ENCODE assay signal across 30 mouse cellular contexts in genomic region chr3:103127721-103128120, GRCm38 (mm10). TPM values are rescaled to one million over a fixed set of nuclear protein-coding genes. Genes with fewer than 3 reads are reported as not detected.
DNase-seq lines count a peak whose midpoint lies in the region; ATAC-seq and TF ChIP-seq lines count a peak whose summit lies in the region.
"Had no signal": no experiment of that assay in that cellular context is flagged by ENCODE, and none has a peak within 500 bp of the region (broad histone marks: within the 10 kb centered on the region; RNA-seq: fewer than 3 reads in every experiment).

No protein-coding gene starts in this region.

- no peaks in the 10 kb centered on the region for H3K9me3 ChIP-seq in liver, embryonic 14.5 days (ENCODE audit: control insufficient read depth, low read length)
- no peaks in the 10 kb centered on the region for H3K9me3 ChIP-seq in liver, embryonic 11.5 days (ENCODE audit: control insufficient read depth, low read length)
- H3K9me3 ChIP-seq in liver, embryonic 15.5 days (replicated peaks) = 0 out of 2 replicates have a peak, but pooled peaks cover 2% of the 10 kb centered on the region
- H3K9me3 ChIP-seq: heart, embryonic 15.5 days; intestine, embryonic 15.5 days; midbrain, embryonic 15.5 days; neural tube, embryonic 12.5 days had no signal

- ATAC-seq in liver, embryonic 14.5 days (ENCODE audit: insufficient read depth) = no peak
- no peak for ATAC-seq in liver, embryonic 11.5 days (replicated peaks; ENCODE audit: low FRiP score)
- ATAC-seq in liver, embryonic 15.5 days (ENCODE audit: insufficient read depth) = no peak
- ATAC-seq: forebrain, embryonic 14.5 days; hindbrain, embryonic 16.5 days; intestine, embryonic 15.5 days; midbrain, embryonic 15.5 days had no signal

- TF ChIP-seq CTCF in heart, adult 2 months (IDR thresholded peaks at IDR 0.05) = no peak
- no peak for TF ChIP-seq CTCF in liver, embryonic 14.5 days (IDR thresholded peaks at IDR 0.05; ENCODE audit: low read depth)

- peaks cover 8% of the 10 kb centered on the region for H3K4me1 ChIP-seq in heart, adult 2 months (ENCODE audit: control insufficient read depth, insufficient read depth, low read length)
- H3K4me1 ChIP-seq in liver, embryonic 14.5 days (replicated peaks; ENCODE audit: control insufficient read depth in 2 of 2, insufficient read depth in 2 of 2, low read length in 1 of 2) = peaks cover 41 to 60% of the 10 kb centered on the region in 2 experiments
- H3K4me1 ChIP-seq in liver, embryonic 11.5 days (replicated peaks; ENCODE audit: control insufficient read depth, insufficient read depth, low read length) = peaks cover 36% of the 10 kb centered on the region
- peaks cover 72% of the 10 kb centered on the region for H3K4me1 ChIP-seq in liver, embryonic 15.5 days (replicated peaks)

- H3K27me3 ChIP-seq in heart, adult 2 months (ENCODE audit: control insufficient read depth, insufficient read depth, low read length) = no peaks in the 10 kb centered on the region
- no peaks in the 10 kb centered on the region for H3K27me3 ChIP-seq in liver, embryonic 14.5 days (ENCODE audit: control insufficient read depth, insufficient read depth, low read length)
- no peaks in the 10 kb centered on the region for H3K27me3 ChIP-seq in liver, embryonic 11.5 days (replicated peaks; ENCODE audit: control insufficient read depth, insufficient read depth, low read length)
- H3K27me3 ChIP-seq in liver, embryonic 15.5 days = no peaks in the 10 kb centered on the region
- H3K27me3 ChIP-seq: heart, embryonic 15.5 days; intestine, embryonic 15.5 days; midbrain, embryonic 15.5 days had no signal

- no peak for TF ChIP-seq POLR2A in heart, adult 2 months (IDR thresholded peaks at IDR 0.05; ENCODE audit: insufficient read depth, low read depth, low read length)

- peak overlapping the region; percentile 31; the same call in 1 of the 2 replicates for H3K27ac ChIP-seq in heart, adult 2 months
- peak overlapping the region; percentile 100 for H3K27ac ChIP-seq in liver, embryonic 14.5 days
- no peak overlapping the region for H3K27ac ChIP-seq in liver, embryonic 11.5 days (ENCODE audit: low read depth, low read length)
- H3K27ac ChIP-seq in liver, embryonic 15.5 days (replicated peaks) = peak overlapping the region; percentile 99
- H3K27ac ChIP-seq: heart, embryonic 15.5 days; intestine, embryonic 15.5 days; midbrain, embryonic 15.5 days; neural tube, embryonic 12.5 days had no signal

- TF ChIP-seq EP300 in heart, adult 2 months (IDR thresholded peaks at IDR 0.05; ENCODE audit: insufficient read depth, low read depth, low read length) = no peak
- no peak for TF ChIP-seq EP300 in liver, embryonic 14.5 days (IDR thresholded peaks at IDR 0.05; ENCODE audit: low read depth)

- 82% methylated on average over 5 of the region's 5 CpGs for WGBS in heart, adult 2 months
- 80% methylated on average over 5 of the region's 5 CpGs for WGBS in liver, embryonic 14.5 days (ENCODE audit: insufficient replicate concordance)
- whole genome bisulfite sequencing in liver, embryonic 11.5 days = 79% methylated on average over 5 of the region's 5 CpGs
- WGBS in liver, embryonic 15.5 days (ENCODE audit: insufficient replicate concordance) = 79% methylated on average over 5 of the region's 5 CpGs

- no peak for DNase-seq in heart, adult 2 months
- DNase-seq in heart, postnatal 25 days (ENCODE audit: low spot score) = no peak
- no peak for DNase-seq in liver, embryonic 14.5 days (ENCODE audit: low read depth in 3 of 3, low spot score in 3 of 3)
- no peak for DNase-seq in liver, embryonic 11.5 days (ENCODE audit: low spot score)
- DNase-seq in left cerebral cortex, postnatal 10 days (ENCODE audit: extremely low spot score in 1 of 2, low spot score in 2 of 2) = no peak
- DNase-seq in MN1 (ENCODE audit: low spot score) = no peak
- DNase-seq: adrenal gland, postnatal 14 days; cerebellum, adult 8-10 months; cerebellum, postnatal 36 days; gastrocnemius, postnatal 10 days; heart, postnatal 4 days; kidney, adult 8-10 months; kidney, postnatal 10 days; lung, embryonic 14.5 days; retina, postnatal 1 day; right cerebral cortex, postnatal 25 days; thymus, adult 2 months; thymus, postnatal 4 days had no signal

- H3K79me2 ChIP-seq in heart, adult 2 months (replicated peaks; ENCODE audit: control insufficient read depth, insufficient read depth, low read length) = no peaks in the 10 kb centered on the region

- H3K4me3 ChIP-seq in heart, adult 2 months = no peak overlapping the region
- H3K4me3 ChIP-seq in liver, embryonic 14.5 days (ENCODE audit: insufficient read depth in 1 of 2, low read depth in 2 of 2, low read length in 2 of 2) = no peak overlapping the region
- no peak overlapping the region for H3K4me3 ChIP-seq in liver, embryonic 11.5 days (ENCODE audit: low read depth, low read length)
- no peak overlapping the region for H3K4me3 ChIP-seq in liver, embryonic 15.5 days (replicated peaks)
- H3K4me3 ChIP-seq: heart, embryonic 15.5 days; intestine, embryonic 15.5 days; midbrain, embryonic 15.5 days; neural tube, embryonic 12.5 days had no signal

- intact Hi-C loops in heart, adult 2 months (cut with DNase I) = no loop called here
- intact Hi-C loops in heart, postnatal 25 days (cut with DNase I) = no loop called here
- intact Hi-C loops in left cerebral cortex, postnatal 10 days (cut with DNase I) = no loop called here

- H3K4me2 ChIP-seq in liver, embryonic 14.5 days (ENCODE audit: low read depth) = no peak overlapping the region; the same call in 1 of the 2 replicates
- no peak overlapping the region for H3K4me2 ChIP-seq in liver, embryonic 11.5 days
- H3K4me2 ChIP-seq in liver, embryonic 15.5 days = no peak overlapping the region
- H3K4me2 ChIP-seq: heart, embryonic 15.5 days; intestine, embryonic 15.5 days; lung, embryonic 14.5 days; midbrain, embryonic 15.5 days; neural tube, embryonic 12.5 days had no signal

- H3K9ac ChIP-seq in heart, adult 2 months (ENCODE audit: low read depth, low read length) = no peak overlapping the region
- peak overlapping the region; percentile 27; the same call in 1 of the 2 replicates for H3K9ac ChIP-seq in liver, embryonic 14.5 days (replicated peaks)
- H3K9ac ChIP-seq in liver, embryonic 11.5 days (ENCODE audit: low read depth, low read length) = no peak overlapping the region
- no peak overlapping the region for H3K9ac ChIP-seq in liver, embryonic 15.5 days
- H3K9ac ChIP-seq: heart, embryonic 15.5 days; intestine, embryonic 15.5 days; lung, embryonic 14.5 days; midbrain, embryonic 15.5 days; neural tube, embryonic 12.5 days had no signal

- no peaks in the 10 kb centered on the region; the same call in 1 of the 2 replicates for H3K36me3 ChIP-seq in heart, adult 2 months (ENCODE audit: control insufficient read depth, insufficient read depth, low read length)
- H3K36me3 ChIP-seq in liver, embryonic 14.5 days (replicated peaks; ENCODE audit: control insufficient read depth, insufficient read depth, low read depth) = peaks cover 15% of the 10 kb centered on the region
- 0 out of 2 replicates have a peak, but pooled peaks cover 3% of the 10 kb centered on the region for H3K36me3 ChIP-seq in liver, embryonic 11.5 days (ENCODE audit: control insufficient read depth, insufficient read depth, low read length)
- H3K36me3 ChIP-seq in liver, embryonic 15.5 days (replicated peaks) = peaks cover 15% of the 10 kb centered on the region
- H3K36me3 ChIP-seq: heart, embryonic 15.5 days; intestine, embryonic 15.5 days; midbrain, embryonic 15.5 days; neural tube, embryonic 12.5 days had no signal

RNA-seq across cellular contexts. Expression of gene Dennd2c, which starts 25.3 kb away (rescaled TPM):
- 1 to 10 TPM; 1.5 to 1.8 TPM for total RNA-seq in heart, adult 2 months (2021)
- polyA plus RNA-seq in heart, adult 2 months (2012; rRNA removed) = 0.61 and 1.3 TPM in 2 replicates
- 1 to 10 TPM; 2.0 to 2.5 TPM for total RNA-seq in heart, postnatal 25 days (2021)
- polyA plus RNA-seq in liver, embryonic 14.5 days (2012; rRNA removed) = 5.4 and 7.4 TPM in 2 replicates
- polyA plus RNA-seq in liver, embryonic 14.5 days (2014; fragmentation: Nextera tagmentation; extraction: Ambion mirVana) = 6.6 and 6.9 TPM in 2 replicates
- polyA plus RNA-seq in liver, embryonic 11.5 days (2014; fragmentation: Nextera tagmentation; extraction: Ambion mirVana) = 8.2 and 8.8 TPM in 2 replicates
- polyA plus RNA-seq in liver, embryonic 15.5 days (2015; fragmentation: Nextera tagmentation; extraction: Ambion mirVana) = 7.8 and 8.9 TPM in 2 replicates
- total RNA-seq in left cerebral cortex, postnatal 10 days (2021) = 1 to 10 TPM in 1 of 2 experiments, under 1 TPM in 1; 0.95 to 1.2 TPM

RNA-seq across cellular contexts. Expression of gene Bcas2, which starts 43.7 kb away (rescaled TPM):
- 10 to 100 TPM; 47.8 to 51.1 TPM for total RNA-seq in heart, adult 2 months (2021)
- 20.4 and 35.6 TPM in 2 replicates for polyA plus RNA-seq in heart, adult 2 months (2012; rRNA removed)
- total RNA-seq in heart, postnatal 25 days (2021) = 10 to 100 TPM; 49.4 to 49.6 TPM
- 58.1 and 104 TPM in 2 replicates for polyA plus RNA-seq in liver, embryonic 14.5 days (2012; rRNA removed)
- 135 and 152 TPM in 2 replicates for polyA plus RNA-seq in liver, embryonic 14.5 days (2014; fragmentation: Nextera tagmentation; extraction: Ambion mirVana)
- polyA plus RNA-seq in liver, embryonic 11.5 days (2014; fragmentation: Nextera tagmentation; extraction: Ambion mirVana) = 272 and 278 TPM in 2 replicates
- polyA plus RNA-seq in liver, embryonic 15.5 days (2015; fragmentation: Nextera tagmentation; extraction: Ambion mirVana) = 125 and 140 TPM in 2 replicates
- total RNA-seq in left cerebral cortex, postnatal 10 days (2021) = 10 to 100 TPM; 69.6 to 77.7 TPM

RNA-seq across cellular contexts. Expression of gene Ampd1, which starts 53.9 kb away (rescaled TPM):
- total RNA-seq in heart, adult 2 months (2021) = not detected
- polyA plus RNA-seq in heart, adult 2 months (2012; rRNA removed) = 0.12 TPM in 1 of 2 replicates, not detected in the other
- total RNA-seq in heart, postnatal 25 days (2021) = not detected
- polyA plus RNA-seq in liver, embryonic 14.5 days (2012; rRNA removed) = 0.05 and 0.07 TPM in 2 replicates
- polyA plus RNA-seq in liver, embryonic 14.5 days (2014; fragmentation: Nextera tagmentation; extraction: Ambion mirVana) = 0.06 TPM in 1 of 2 replicates, not detected in the other
- 0.40 and 0.53 TPM in 2 replicates for polyA plus RNA-seq in liver, embryonic 11.5 days (2014; fragmentation: Nextera tagmentation; extraction: Ambion mirVana)
- 0.77 and 0.94 TPM in 2 replicates for polyA plus RNA-seq in liver, embryonic 15.5 days (2015; fragmentation: Nextera tagmentation; extraction: Ambion mirVana)
- not detected for total RNA-seq in left cerebral cortex, postnatal 10 days (2021)
- total RNA-seq: adrenal gland, postnatal 14 days; granulocyte monocyte progenitor cell, adult 5-6 weeks; layer of hippocampus, postnatal 14 days had no signal
- polyA plus RNA-seq: forebrain, embryonic 14.5 days; frontal cortex, adult 2 months; hindbrain, embryonic 16.5 days; limb, embryonic 11.5 days; midbrain, embryonic 15.5 days; stomach, embryonic 14.5 days had no signal
